Mouse (Mus musculus) macrophage (primary cell): Measurements from ENCODE around the gene Vmn1r34. TPM values are rescaled to one million over a fixed set of nuclear protein-coding genes. Genes with fewer than 3 reads are reported as not detected.
"Not testable (repeated sequence)": the region's sequence is repeated elsewhere in the genome, so short reads cannot be mapped to it uniquely, and the experiment has no call there.

Experiments used
- H3K27ac ChIP-seq: fragments of 350-480 bp; formaldehyde crosslinking; 2 replicates; pipeline ENCODE4 v1.9.0; 2021
- H3K36me3 ChIP-seq: fragments of 350-480 bp; formaldehyde crosslinking; 2 replicates; pipeline ENCODE4 v1.9.0; 2021; ENCODE audit errors: inconsistent target
- H3K4me3 ChIP-seq: fragments of 350-480 bp; formaldehyde crosslinking; 2 replicates; pipeline ENCODE4 v1.9.0; 2021; ENCODE audit errors: inconsistent target
- H3K79me2 ChIP-seq: fragments of 350-480 bp; formaldehyde crosslinking; 2 replicates; pipeline ENCODE4 v1.9.0; 2021; ENCODE audit errors: inconsistent target
- WGBS: methylation state at CpG from one replicate; pipeline ENCODE4 v1.1.7; 2026; ENCODE audit warnings: inconsistent platforms; ENCODE audit not compliant: missing documents; 5-methylcytosine and 5-hydroxymethylcytosine counted together
- polyA plus RNA-seq: library from polyadenylated mRNA; stranded (reverse); fragments of 250-400 nt; gene quantifications from 3 replicates; pipeline ENCODE4 v1.2.4, GENCODE M21; 2018; ENCODE audit warnings: inconsistent platforms
- total RNA-seq, 78 experiments: library from RNA; depleted of rRNA; stranded (reverse); fragments of 250-400 nt; gene quantifications; 1 replicate in 9 of 78; 2 replicates in 24 of 78; 3 replicates in 43 of 78; 4 replicates in 2 of 78; pipeline ENCODE4 v1.2.4; 2018; ENCODE audit warnings: inconsistent platforms in 56 of 78

The Vmn1r34 gene
- total RNA-seq (2018; cell fraction: chromatin; rRNA removed), result not detected
- not detected for total RNA-seq (2018; cell fraction: cytosol; rRNA removed)
- not detected for total RNA-seq (2018; cell fraction: nucleus; rRNA removed)
- polyA plus RNA-seq, result not detected in 3 replicates

DNA sequence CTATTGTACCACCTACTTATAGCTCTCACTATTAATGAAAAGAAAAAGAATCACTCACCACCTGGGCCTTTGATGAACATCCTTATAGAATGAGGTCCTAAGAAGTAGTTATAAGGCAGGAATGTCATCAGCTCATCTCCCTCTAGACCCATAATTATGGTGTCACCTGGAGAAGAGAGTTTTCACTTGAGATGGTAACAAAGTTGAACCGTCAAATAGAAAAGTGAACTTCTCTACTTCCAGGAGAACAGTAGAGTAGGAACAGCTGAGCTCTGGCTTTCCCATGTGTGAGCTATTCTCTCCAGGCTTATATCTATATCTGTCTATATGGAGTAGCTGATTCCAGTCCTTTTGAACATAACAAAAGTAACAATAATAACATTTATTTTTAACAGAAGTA is at the start of gene Vmn1r34:
Gene Vmn1r34 (minus strand): TSS at position 101 of the 400 bp plus-strand sequence.
- Histone ChIP-seq H3K36me3 (no peaks in the 10 kb centered on the region), H3K27ac (no peak within 1 kb of the TSS), H3K79me2 (no peaks in the 10 kb centered on the region), H3K4me3 (no peak within 1 kb of the TSS)
- WGBS, result 100% methylated on average over 1 of the region's 1 CpGs

- Histone ChIP-seq H3K4me3 (no peak within 1 kb of the TSS), H3K27ac (no peak within 1 kb of the TSS), H3K36me3 (no peaks in the 10 kb centered on the region), H3K79me2 (no peaks in the 10 kb centered on the region)
- WGBS, result 81% methylated on average over 3 of the region's 3 CpGs
These were observed 42.1 kb upstream of the Vmn1r34 start, which contains the start of gene Vmn1r35 for GRCm38 (mm10) chr6:66685806-66686205. TSS of gene Vmn1r35 (minus strand) at chr6:66685906.

GRCm38 (mm10) chr6:66618182-66618581 is 25.5 kb downstream of the Vmn1r34 start, which contains the start of gene Vmn1r33:
TSS of gene Vmn1r33 (minus strand) at chr6:66618282.
- H3K36me3 ChIP-seq, H3K4me3 ChIP-seq, H3K27ac ChIP-seq, H3K79me2 ChIP-seq: not testable (repeated sequence)

DNA sequence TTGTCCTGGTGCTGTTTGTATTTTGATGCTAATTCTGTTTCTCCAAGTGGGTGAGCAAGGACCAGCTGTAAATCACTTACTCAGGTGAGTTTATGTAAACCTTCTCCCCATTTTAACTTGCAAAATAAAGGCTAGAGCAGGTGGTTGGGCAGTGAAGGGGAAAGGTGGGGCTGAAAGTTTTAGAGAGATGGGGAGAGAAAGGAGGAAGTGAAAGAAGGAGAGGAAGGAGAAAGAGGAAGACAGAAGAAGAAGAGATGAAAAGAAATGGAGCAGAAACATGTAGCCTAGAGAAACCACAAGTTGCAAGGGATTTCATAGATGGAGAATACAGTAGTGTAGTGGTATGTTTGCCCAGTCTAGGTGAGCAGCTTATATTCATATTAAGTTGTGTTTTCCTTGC is 47.9 kb downstream of the Vmn1r34 start:
- H3K4me3 ChIP-seq, result no peak overlapping the region
- H3K27ac ChIP-seq, result no peak overlapping the region
- no peaks in the 10 kb centered on the region for H3K79me2 ChIP-seq
- H3K36me3 ChIP-seq, result no peaks in the 10 kb centered on the region

Other genes with a start within 250 kb of the Vmn1r34 start
- gene Mad2l1, start 108.5 kb downstream of the Vmn1r34 start, polyA plus RNA-seq, result 8.4 to 27.7 TPM (median 26.6 TPM) in 3 replicates
- gene Vmn1r32, start 83.8 kb downstream of the Vmn1r34 start, polyA plus RNA-seq, result not detected in 3 replicates
- gene Vmn1r33, start 25.6 kb downstream of the Vmn1r34 start, polyA plus RNA-seq, result not detected in 3 replicates
- not detected in 3 replicates for gene Vmn1r35, start 42.0 kb upstream of the Vmn1r34 start, polyA plus RNA-seq
- gene Vmn1r36, start 75.3 kb upstream of the Vmn1r34 start, polyA plus RNA-seq, result not detected in 3 replicates
- gene Vmn1r37, start 85.5 kb upstream of the Vmn1r34 start, polyA plus RNA-seq, result not detected in 3 replicates
- gene Vmn1r38, start 138.7 kb upstream of the Vmn1r34 start, polyA plus RNA-seq, result not detected in 3 replicates
- not detected in 3 replicates for gene Vmn1r39, start 166.7 kb upstream of the Vmn1r34 start, polyA plus RNA-seq